Mouse (Mus musculus): Measurements from ENCODE around the gene Bcas1. TPM values are rescaled to one million over a fixed set of nuclear protein-coding genes. Genes with fewer than 3 reads are reported as not detected.

Gene Bcas1
- polyA plus RNA-seq, 1 experiment from 2014 or later, result 2.5 TPM

GRCm38 (mm10) chr2:170319533-170320463 lies 107.8 kb downstream of the Bcas1 start:
- Histone ChIP-seq H3K9me3 (ENCODE audit: control insufficient read depth, low read length) (no peaks in the 10 kb centered on the region), H3K27me3 (replicated peaks; ENCODE audit: control insufficient read depth, insufficient read depth, low read length) (no peaks in the 10 kb centered on the region), H3K9ac (ENCODE audit: low read depth, low read length) (peak overlapping the region; percentile 67), H3K4me2 (ENCODE audit: low read depth, low read length) (peak overlapping the region; percentile 74), H3K27ac (replicated peaks; ENCODE audit: low read depth, low read length) (peak overlapping the region; percentile 63; the same call in 1 of the 2 replicates), H3K36me3 (ENCODE audit: control insufficient read depth, insufficient read depth, low read length) (no peaks in the 10 kb centered on the region), H3K4me3 (ENCODE audit: low read depth, low read length) (peak overlapping the region; percentile 40), H3K4me1 (ENCODE audit: control insufficient read depth, insufficient read depth, low read length) (peaks cover 19% of the 10 kb centered on the region)
- 21% methylated on average over 20 of the region's 20 CpGs for WGBS
- no peak for ATAC-seq (ENCODE audit: low read depth)
- peak; percentile 43 for DNase-seq (ENCODE audit: low spot score)

DNA sequence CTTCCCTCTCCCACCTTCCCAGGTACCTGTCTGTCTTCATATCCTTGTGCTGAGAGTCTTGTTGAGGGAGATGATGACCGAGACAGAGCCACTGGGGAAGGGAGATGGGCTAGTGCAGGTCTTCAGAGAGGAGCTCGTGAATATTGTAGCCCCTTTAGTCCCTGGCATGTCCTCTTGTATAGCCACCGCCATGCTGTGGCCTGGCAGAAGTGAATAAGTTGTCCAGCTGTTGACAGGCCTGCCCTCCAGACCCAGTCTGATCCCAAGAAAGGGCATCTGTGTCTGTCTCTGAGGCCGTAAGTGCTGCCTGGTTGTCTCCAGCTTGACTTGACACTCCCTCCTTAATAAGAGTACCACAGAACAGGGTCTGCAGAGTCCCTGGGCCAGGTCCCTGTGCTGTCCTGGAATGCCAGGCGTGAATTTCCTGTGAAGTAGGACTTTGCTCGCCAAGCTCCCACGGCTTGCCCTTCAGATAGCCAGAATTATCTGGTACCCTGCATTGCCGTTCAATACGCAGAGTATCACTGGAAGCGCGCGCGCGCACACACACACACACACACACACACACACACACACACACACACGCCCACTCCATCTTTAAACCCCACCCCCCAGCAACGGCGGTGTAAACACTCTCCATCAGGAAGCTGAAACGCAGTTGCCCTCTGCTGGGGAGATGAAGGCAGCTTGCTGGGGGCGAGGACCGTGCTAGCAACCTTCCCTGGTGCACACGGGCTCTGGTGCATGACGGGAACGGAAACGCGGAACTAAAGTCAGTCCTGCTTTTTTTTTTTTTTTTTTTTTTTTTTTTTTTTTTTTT lies 108.7 kb downstream of the Bcas1 start:
- peak; percentile 99 for DNase-seq (ENCODE audit: low spot score)
- WGBS, result 11% methylated on average over 25 of the region's 25 CpGs
- no peaks in the 10 kb centered on the region for H3K27me3 ChIP-seq (replicated peaks; ENCODE audit: control insufficient read depth, insufficient read depth, low read length)
- H3K4me3 ChIP-seq (ENCODE audit: low read depth, low read length), result peak overlapping the region; percentile 40
- H3K9me3 ChIP-seq (ENCODE audit: control insufficient read depth, low read length), result no peaks in the 10 kb centered on the region
- H3K9ac ChIP-seq (ENCODE audit: low read depth, low read length), result no peak overlapping the region
- H3K36me3 ChIP-seq (ENCODE audit: control insufficient read depth, insufficient read depth, low read length), result no peaks in the 10 kb centered on the region
- peak overlapping the region; percentile 41 for H3K27ac ChIP-seq (replicated peaks; ENCODE audit: low read depth, low read length)
- H3K4me1 ChIP-seq (ENCODE audit: control insufficient read depth, insufficient read depth, low read length), result peaks cover 17% of the 10 kb centered on the region
- ATAC-seq (ENCODE audit: low read depth), result peak; percentile 96
- H3K4me2 ChIP-seq (ENCODE audit: low read depth, low read length), result peak overlapping the region; percentile 74

GRCm38 (mm10) chr2:170316774-170317173 lies 110.9 kb downstream of the Bcas1 start:
- no peaks in the 10 kb centered on the region for H3K27me3 ChIP-seq (replicated peaks; ENCODE audit: control insufficient read depth, insufficient read depth, low read length)
- no peak overlapping the region for H3K9ac ChIP-seq (ENCODE audit: low read depth, low read length)
- no peaks in the 10 kb centered on the region for H3K36me3 ChIP-seq (ENCODE audit: control insufficient read depth, insufficient read depth, low read length)
- no peak overlapping the region for H3K27ac ChIP-seq (replicated peaks; ENCODE audit: low read depth, low read length)
- DNase-seq (ENCODE audit: low spot score) (no peak), ATAC-seq (ENCODE audit: low read depth) (no peak)
- WGBS, result 93% methylated on average over 4 of the region's 4 CpGs
- no peak overlapping the region for H3K4me3 ChIP-seq (ENCODE audit: low read depth, low read length)
- H3K4me1 ChIP-seq (ENCODE audit: control insufficient read depth, insufficient read depth, low read length), result peaks cover 10% of the 10 kb centered on the region
- H3K9me3 ChIP-seq (ENCODE audit: control insufficient read depth, low read length), result no peaks in the 10 kb centered on the region
- no peak overlapping the region for H3K4me2 ChIP-seq (ENCODE audit: low read depth, low read length)

DNA sequence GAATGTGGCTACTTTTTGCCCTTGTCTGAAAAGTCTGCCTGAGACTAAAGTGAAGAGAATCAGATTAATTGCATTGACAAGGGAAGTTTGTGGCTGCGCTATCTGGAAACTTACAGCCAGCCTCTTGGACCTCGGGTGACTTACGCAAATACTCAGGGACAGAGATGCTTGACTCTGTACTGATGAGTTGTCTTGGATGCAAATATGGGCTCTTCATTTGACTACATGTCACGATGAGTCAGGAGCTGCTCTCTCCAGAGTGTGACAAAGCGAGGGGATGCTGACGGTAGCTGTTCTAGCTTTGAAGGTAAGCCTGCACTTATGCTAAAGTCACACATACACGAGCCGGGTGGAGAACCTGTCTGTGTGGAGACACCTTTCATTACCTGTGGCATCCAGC lies 111.3 kb downstream of the Bcas1 start:
- DNase-seq (ENCODE audit: low spot score), result no peak
- no peak overlapping the region for H3K4me3 ChIP-seq (ENCODE audit: low read depth, low read length)
- H3K27ac ChIP-seq (replicated peaks; ENCODE audit: low read depth, low read length), result no peak overlapping the region
- no peaks in the 10 kb centered on the region for H3K36me3 ChIP-seq (ENCODE audit: control insufficient read depth, insufficient read depth, low read length)
- ATAC-seq (ENCODE audit: low read depth), result no peak
- no peaks in the 10 kb centered on the region for H3K27me3 ChIP-seq (replicated peaks; ENCODE audit: control insufficient read depth, insufficient read depth, low read length)
- H3K9me3 ChIP-seq (ENCODE audit: control insufficient read depth, low read length), result no peaks in the 10 kb centered on the region
- H3K9ac ChIP-seq (ENCODE audit: low read depth, low read length), result no peak overlapping the region
- no peak overlapping the region for H3K4me2 ChIP-seq (ENCODE audit: low read depth, low read length)
- H3K4me1 ChIP-seq (ENCODE audit: control insufficient read depth, insufficient read depth, low read length), result peaks cover 6% of the 10 kb centered on the region
- WGBS, result 89% methylated on average over 8 of the region's 8 CpGs

DNA sequence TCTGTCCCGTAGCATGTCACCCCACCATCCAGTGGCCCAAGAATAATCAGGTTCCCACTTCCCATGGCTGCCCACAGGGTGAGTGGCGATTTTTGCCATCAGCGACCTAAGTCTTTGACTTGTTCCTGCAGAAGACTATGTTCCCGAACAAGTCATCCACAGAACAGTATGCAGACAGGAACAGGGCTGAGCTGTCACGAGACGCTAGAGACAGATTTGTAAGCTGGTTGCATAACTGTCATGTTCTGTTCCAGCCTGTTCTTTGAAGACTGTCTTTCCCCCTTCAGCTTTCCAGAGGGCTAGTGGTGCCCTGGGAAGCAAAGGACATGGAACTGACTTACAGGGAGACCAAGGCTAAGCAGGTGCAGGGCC lies 116.7 kb downstream of the Bcas1 start:
- Histone ChIP-seq H3K27me3 (replicated peaks; ENCODE audit: control insufficient read depth, insufficient read depth, low read length) (no peaks in the 10 kb centered on the region), H3K4me1 (ENCODE audit: control insufficient read depth, insufficient read depth, low read length) (peaks cover 7% of the 10 kb centered on the region; the same call in 1 of the 2 replicates), H3K9me3 (ENCODE audit: control insufficient read depth, low read length) (no peaks in the 10 kb centered on the region), H3K36me3 (ENCODE audit: control insufficient read depth, insufficient read depth, low read length) (no peaks in the 10 kb centered on the region), H3K4me3 (ENCODE audit: low read depth, low read length) (no peak overlapping the region), H3K4me2 (ENCODE audit: low read depth, low read length) (no peak overlapping the region), H3K9ac (ENCODE audit: low read depth, low read length) (no peak overlapping the region), H3K27ac (replicated peaks; ENCODE audit: low read depth, low read length) (no peak overlapping the region)
- DNase-seq (ENCODE audit: low spot score) (no peak), ATAC-seq (ENCODE audit: low read depth) (no peak)
- WGBS, result 81% methylated on average over 6 of the region's 6 CpGs

DNA sequence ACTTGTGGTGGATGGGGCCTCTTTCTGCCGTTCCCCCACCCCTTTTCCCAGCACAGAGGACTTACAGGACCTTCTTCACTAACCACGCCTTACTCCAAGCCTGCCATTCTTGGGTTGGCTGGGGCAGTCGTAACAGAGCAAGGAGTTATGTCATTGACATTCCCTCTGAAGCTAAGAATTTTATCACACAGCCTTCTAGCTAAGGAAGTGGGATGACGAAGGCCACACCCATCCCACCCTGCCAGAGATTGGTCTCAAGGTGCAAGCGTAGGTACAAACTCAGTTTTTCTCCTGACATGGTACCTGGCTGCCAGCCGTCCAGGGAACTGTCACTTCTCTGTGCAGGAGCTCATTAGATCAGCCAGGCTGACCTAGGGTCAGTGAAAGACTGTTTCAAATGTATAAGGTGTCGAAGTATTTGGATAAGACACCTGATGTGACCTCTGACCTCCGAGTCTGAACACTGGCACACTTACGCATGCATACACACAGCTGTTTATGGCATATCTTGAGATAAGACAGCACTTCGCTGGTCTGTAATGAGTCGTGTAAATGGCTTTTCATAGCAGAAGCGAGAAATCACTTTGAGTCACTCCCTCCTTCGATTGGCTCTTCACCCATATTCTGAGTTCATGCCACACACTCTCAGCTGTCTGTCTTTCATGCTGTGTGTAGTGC lies 117.2 kb downstream of the Bcas1 start:
- H3K4me1 ChIP-seq (ENCODE audit: control insufficient read depth, insufficient read depth, low read length), result peaks cover 7% of the 10 kb centered on the region; the same call in 1 of the 2 replicates
- H3K9ac ChIP-seq (ENCODE audit: low read depth, low read length), result no peak overlapping the region
- H3K27me3 ChIP-seq (replicated peaks; ENCODE audit: control insufficient read depth, insufficient read depth, low read length), result no peaks in the 10 kb centered on the region
- H3K27ac ChIP-seq (replicated peaks; ENCODE audit: low read depth, low read length), result no peak overlapping the region
- H3K4me3 ChIP-seq (ENCODE audit: low read depth, low read length), result no peak overlapping the region
- 82% methylated on average over 13 of the region's 13 CpGs for WGBS
- no peak for ATAC-seq (ENCODE audit: low read depth)
- H3K36me3 ChIP-seq (ENCODE audit: control insufficient read depth, insufficient read depth, low read length), result no peaks in the 10 kb centered on the region
- no peak overlapping the region for H3K4me2 ChIP-seq (ENCODE audit: low read depth, low read length)
- H3K9me3 ChIP-seq (ENCODE audit: control insufficient read depth, low read length), result no peaks in the 10 kb centered on the region
- no peak for DNase-seq (ENCODE audit: low spot score)

GRCm38 (mm10) chr2:170308966-170309365 lies 118.7 kb downstream of the Bcas1 start:
- peak overlapping the region; percentile 76; the same call in 1 of the 2 replicates for H3K27ac ChIP-seq (replicated peaks; ENCODE audit: low read depth, low read length)
- no peaks in the 10 kb centered on the region for H3K9me3 ChIP-seq (ENCODE audit: control insufficient read depth, low read length)
- peaks cover 7% of the 10 kb centered on the region; the same call in 1 of the 2 replicates for H3K4me1 ChIP-seq (ENCODE audit: control insufficient read depth, insufficient read depth, low read length)
- H3K27me3 ChIP-seq (replicated peaks; ENCODE audit: control insufficient read depth, insufficient read depth, low read length), result no peaks in the 10 kb centered on the region
- H3K9ac ChIP-seq (ENCODE audit: low read depth, low read length), result no peak overlapping the region
- peak; percentile 90 for DNase-seq (ENCODE audit: low spot score)
- no peak overlapping the region for H3K4me2 ChIP-seq (ENCODE audit: low read depth, low read length)
- no peaks in the 10 kb centered on the region for H3K36me3 ChIP-seq (ENCODE audit: control insufficient read depth, insufficient read depth, low read length)
- no peak overlapping the region for H3K4me3 ChIP-seq (ENCODE audit: low read depth, low read length)
- ATAC-seq (ENCODE audit: low read depth), result peak; percentile 82
- 36% methylated on average over 9 of the region's 9 CpGs for WGBS
